Mouse (Mus musculus): ENCODE results near the gene Nmd3. TPM values are rescaled to one million over a fixed set of nuclear protein-coding genes. Genes with fewer than 3 reads are reported as not detected.

Nmd3 gene
- 65.2 and 90.2 TPM in 2 replicates for total RNA-seq (2017)

DNA sequence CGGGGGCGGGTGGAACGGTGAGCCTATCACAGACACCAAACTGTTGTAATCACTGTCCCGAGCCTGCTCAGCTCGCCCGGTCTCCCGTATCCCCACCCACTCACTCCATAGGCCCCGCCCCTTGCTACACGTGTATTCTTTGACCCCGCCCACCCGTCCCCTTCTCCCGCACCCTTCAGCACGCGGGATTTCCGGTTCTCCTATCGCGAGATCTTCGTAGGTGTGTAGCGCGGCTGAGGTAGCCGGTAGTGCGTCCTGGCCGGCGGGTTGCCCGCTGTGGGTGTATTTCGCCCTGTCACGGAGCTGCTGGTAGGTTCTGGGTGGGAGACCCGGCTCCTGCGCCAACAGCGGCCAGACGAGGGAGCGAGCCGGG lies at the start of gene Nmd3:
Gene Nmd3, plus strand, starts transcription at position 172 of the 373 bp plus-strand sequence.
- peak; percentile 80 to 92 for ATAC-seq (replicated peaks in 1 of 2; ENCODE audit: insufficient read depth in 1 of 2, low FRiP score in 2 of 2, low TSS enrichment in 1 of 2, low read depth in 1 of 2, poor library complexity in 2 of 2, severe bottlenecking in 2 of 2)

DNA sequence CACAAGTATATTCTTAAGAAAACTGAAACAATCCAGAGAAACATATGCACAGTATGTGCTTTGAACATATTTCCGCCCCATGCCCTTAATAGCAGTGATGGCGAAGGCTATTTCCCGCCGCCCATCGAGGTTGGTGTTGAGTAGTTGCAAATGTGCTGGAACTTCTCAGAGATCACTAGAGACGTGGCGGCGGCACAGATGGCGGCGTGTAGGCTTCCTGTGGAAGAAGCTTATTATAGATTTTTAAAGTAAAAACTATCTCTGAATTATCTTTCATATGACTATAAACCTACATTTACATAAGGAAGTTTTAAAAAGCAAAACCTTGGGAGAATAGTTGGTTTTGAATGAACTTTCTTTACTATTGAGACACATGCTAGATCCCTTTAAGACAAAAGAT lies 48.4 kb upstream of the Nmd3 start:
- no peak for ATAC-seq (replicated peaks in 1 of 2; ENCODE audit: insufficient read depth in 1 of 2, low FRiP score in 2 of 2, low TSS enrichment in 1 of 2, low read depth in 1 of 2, poor library complexity in 2 of 2, severe bottlenecking in 2 of 2)

GRCm38 (mm10) chr3:69674206-69674605 lies 47.6 kb upstream of the Nmd3 start:
- peak; percentile 100 for ATAC-seq (replicated peaks in 1 of 2; ENCODE audit: insufficient read depth in 1 of 2, low FRiP score in 2 of 2, low TSS enrichment in 1 of 2, low read depth in 1 of 2, poor library complexity in 2 of 2, severe bottlenecking in 2 of 2)

DNA sequence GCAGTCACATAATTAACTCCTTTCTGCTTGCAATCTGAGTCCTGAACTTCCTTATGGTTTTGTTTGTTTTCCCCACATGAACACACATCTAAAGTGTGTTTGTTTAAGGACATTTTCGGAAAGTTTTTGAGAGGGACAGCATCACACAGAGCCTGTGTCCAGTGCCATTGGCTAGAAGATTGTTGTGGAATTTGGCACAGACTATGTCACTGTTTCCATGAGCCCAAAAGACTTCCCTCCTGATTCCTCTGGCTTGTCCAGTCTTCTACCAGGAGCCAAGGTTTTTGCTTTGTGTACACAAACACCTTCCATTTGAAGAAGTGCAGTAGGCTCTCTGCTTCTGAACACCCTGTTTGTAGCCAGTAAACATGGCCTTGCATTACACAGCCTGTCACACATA lies 32.0 kb upstream of the Nmd3 start:
- no peak for ATAC-seq (replicated peaks in 1 of 2; ENCODE audit: insufficient read depth in 1 of 2, low FRiP score in 2 of 2, low TSS enrichment in 1 of 2, low read depth in 1 of 2, poor library complexity in 2 of 2, severe bottlenecking in 2 of 2)

DNA sequence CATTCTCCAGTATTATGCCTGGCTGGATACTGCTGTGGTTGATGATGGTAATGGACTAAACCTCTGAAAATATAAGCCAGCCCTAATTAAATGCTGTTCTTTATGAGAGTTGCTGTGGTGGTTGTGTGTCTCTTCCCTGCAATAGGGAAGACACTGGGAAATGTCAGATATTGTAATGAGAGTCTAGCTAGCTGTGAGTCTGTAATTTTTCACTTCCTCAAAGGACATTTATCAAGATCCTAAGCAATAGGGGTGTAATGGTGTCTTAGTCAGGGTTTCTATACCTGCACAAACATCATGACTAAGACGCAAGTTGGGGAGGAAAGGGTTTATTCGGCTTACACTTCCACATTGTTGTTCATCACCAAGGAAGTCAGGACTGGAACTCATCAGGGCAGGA lies 30.8 kb upstream of the Nmd3 start:
- ATAC-seq (replicated peaks in 1 of 2; ENCODE audit: insufficient read depth in 1 of 2, low FRiP score in 2 of 2, low TSS enrichment in 1 of 2, low read depth in 1 of 2, poor library complexity in 2 of 2, severe bottlenecking in 2 of 2), result no peak

DNA sequence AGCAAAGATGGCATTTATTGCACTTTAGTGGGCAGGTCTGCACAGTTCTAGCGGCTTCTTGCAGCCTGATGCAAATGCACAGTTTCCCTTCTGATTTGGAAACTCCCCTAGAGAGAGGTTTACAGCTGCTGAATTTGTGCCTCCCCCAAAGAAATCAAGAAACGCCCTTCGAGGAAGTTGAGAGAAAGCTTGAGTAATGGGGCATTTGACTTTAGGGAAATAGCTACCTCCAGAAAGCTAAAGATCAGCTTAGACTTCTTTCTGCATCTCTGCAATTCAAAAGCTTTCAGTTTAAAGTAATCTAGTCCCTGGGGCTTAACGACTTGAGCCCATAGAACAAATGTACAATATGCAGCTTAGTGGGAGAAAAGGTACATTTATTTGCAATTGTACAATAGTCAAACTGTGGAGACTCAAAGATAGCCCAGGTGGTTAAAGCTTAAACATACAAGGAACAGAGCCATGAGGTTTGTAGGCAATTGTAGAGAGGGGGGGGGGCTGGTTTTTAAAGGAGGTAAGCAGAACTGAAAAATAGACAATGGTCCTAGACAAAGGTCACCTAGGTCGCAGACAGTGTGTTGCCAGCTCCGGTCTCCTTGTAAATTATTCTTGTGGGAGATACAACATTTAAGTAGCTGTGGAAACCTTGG lies 21.8 kb upstream of the Nmd3 start:
- peak; percentile 66 to 75 for ATAC-seq (replicated peaks in 1 of 2; ENCODE audit: insufficient read depth in 1 of 2, low FRiP score in 2 of 2, low TSS enrichment in 1 of 2, low read depth in 1 of 2, poor library complexity in 2 of 2, severe bottlenecking in 2 of 2)

DNA sequence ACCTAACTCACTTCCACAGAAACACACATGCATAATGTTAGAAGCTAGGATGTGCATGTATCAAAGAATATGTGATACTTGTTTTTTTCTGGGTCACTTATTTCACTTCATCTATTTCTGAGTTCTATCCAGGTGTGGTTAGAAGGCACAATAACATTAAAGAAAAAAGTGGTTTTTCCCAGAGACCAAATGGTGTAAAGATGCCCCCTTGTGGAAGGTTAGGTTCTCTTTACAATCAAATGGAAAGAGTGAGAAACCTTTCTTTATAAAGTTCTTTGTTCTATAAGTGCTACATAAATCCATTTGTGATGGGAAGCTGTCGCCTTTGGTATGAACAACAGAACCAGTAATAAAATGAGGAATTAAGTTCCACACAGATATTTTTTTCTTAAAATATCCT lies 19.9 kb upstream of the Nmd3 start:
- ATAC-seq (replicated peaks in 1 of 2; ENCODE audit: insufficient read depth in 1 of 2, low FRiP score in 2 of 2, low TSS enrichment in 1 of 2, low read depth in 1 of 2, poor library complexity in 2 of 2, severe bottlenecking in 2 of 2), result no peak

- ATAC-seq (replicated peaks in 1 of 2; ENCODE audit: insufficient read depth in 1 of 2, low FRiP score in 2 of 2, low TSS enrichment in 1 of 2, low read depth in 1 of 2, poor library complexity in 2 of 2, severe bottlenecking in 2 of 2), result no peak
Observed at GRCm38 (mm10) chr3:69702421-69702820, 19.4 kb upstream of the Nmd3 start.

- ATAC-seq (replicated peaks in 1 of 2; ENCODE audit: insufficient read depth in 1 of 2, low FRiP score in 2 of 2, low TSS enrichment in 1 of 2, low read depth in 1 of 2, poor library complexity in 2 of 2, severe bottlenecking in 2 of 2), result peak; percentile 39 to 53; a peak in 3 of 4 replicates
Observed at GRCm38 (mm10) chr3:69709043-69709929, 12.5 kb upstream of the Nmd3 start.

GRCm38 (mm10) chr3:69711907-69712600 lies 9.7 kb upstream of the Nmd3 start:
- ATAC-seq (replicated peaks in 1 of 2; ENCODE audit: insufficient read depth in 1 of 2, low FRiP score in 2 of 2, low TSS enrichment in 1 of 2, low read depth in 1 of 2, poor library complexity in 2 of 2, severe bottlenecking in 2 of 2), result no peak

- no peak for ATAC-seq (replicated peaks in 1 of 2; ENCODE audit: insufficient read depth in 1 of 2, low FRiP score in 2 of 2, low TSS enrichment in 1 of 2, low read depth in 1 of 2, poor library complexity in 2 of 2, severe bottlenecking in 2 of 2)
Observed at GRCm38 (mm10) chr3:69717476-69717875, 4.3 kb upstream of the Nmd3 start.

DNA sequence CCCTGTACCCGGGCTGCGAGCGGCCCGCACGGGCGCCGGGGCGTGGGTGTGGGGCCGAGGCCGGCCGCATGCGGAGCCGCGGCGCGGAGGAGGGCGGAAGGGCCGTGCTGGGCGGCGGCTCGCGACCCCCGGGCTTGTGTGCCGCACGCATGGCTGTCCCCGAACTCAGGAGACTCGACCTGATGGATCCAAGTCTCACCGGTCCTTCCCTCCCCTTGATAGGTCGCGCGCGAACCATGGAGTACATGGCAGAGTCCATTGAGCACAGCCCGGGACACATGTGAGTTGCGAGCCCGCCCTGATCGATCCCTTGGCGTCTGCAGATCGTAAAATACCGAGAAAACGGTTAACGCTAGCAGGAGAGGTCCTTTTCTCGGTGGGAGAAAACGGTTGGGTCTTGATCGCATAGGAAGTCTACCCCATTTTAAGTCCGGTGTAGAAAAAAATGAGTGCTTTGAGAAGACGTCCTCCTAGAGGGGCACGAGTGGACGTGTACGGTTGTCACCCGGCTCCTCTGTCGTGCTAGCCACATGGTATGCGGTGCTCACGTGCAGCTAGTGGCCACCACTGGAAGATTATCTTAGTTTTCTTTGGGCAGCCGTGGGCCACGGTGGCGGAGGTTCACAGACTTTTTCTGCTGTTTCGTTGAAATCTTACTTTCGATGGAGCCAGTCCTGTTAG lies 542 bp downstream of the Nmd3 start:
- peak; percentile 51 to 57 for ATAC-seq (replicated peaks in 1 of 2; ENCODE audit: insufficient read depth in 1 of 2, low FRiP score in 2 of 2, low TSS enrichment in 1 of 2, low read depth in 1 of 2, poor library complexity in 2 of 2, severe bottlenecking in 2 of 2)

- ATAC-seq (replicated peaks in 1 of 2; ENCODE audit: insufficient read depth in 1 of 2, low FRiP score in 2 of 2, low TSS enrichment in 1 of 2, low read depth in 1 of 2, poor library complexity in 2 of 2, severe bottlenecking in 2 of 2), result no peak
Observed at GRCm38 (mm10) chr3:69723161-69723560, 1.4 kb downstream of the Nmd3 start.

GRCm38 (mm10) chr3:69730930-69731329 lies 9.1 kb downstream of the Nmd3 start:
- ATAC-seq (replicated peaks in 1 of 2; ENCODE audit: insufficient read depth in 1 of 2, low FRiP score in 2 of 2, low TSS enrichment in 1 of 2, low read depth in 1 of 2, poor library complexity in 2 of 2, severe bottlenecking in 2 of 2), result no peak

DNA sequence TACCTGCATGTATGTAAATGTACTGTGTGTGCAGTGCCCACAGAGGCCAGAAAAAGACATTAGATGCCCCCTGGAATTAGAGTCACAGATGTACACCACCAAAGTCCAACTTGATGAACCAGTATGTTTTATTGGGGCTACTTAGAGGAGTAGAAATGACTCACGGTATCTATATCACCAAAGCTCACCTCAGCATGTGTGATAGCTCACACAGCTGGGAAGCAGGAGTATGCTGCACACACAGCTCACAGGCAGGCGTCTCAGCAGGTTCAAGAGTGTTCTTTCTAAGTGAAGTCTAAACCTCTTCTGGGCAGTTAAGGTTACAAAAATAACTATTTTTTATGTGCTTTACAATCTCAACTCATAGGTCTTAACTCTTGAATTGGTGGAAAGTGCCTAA lies 12.2 kb downstream of the Nmd3 start:
- ATAC-seq (replicated peaks in 1 of 2; ENCODE audit: insufficient read depth in 1 of 2, low FRiP score in 2 of 2, low TSS enrichment in 1 of 2, low read depth in 1 of 2, poor library complexity in 2 of 2, severe bottlenecking in 2 of 2), result no peak

DNA sequence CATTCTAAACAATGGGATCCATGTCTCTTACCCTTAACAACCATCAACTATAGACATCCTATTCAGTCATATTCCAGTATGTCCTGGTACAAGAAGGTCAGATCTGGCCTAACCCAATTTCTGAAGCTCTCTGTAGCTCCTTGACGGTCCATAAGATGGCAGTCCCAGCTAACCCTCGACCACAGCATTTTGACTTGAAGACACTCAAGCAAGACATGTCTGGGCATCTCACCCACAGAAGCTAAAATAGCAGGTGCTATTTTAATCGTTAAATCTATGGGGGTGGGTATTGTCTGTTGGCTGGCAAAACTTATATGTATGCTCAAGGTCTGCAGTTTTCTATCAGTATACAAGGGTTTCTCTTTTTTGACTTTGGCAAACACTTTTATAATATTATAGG lies 33.4 kb downstream of the Nmd3 start:
- no peak for ATAC-seq (replicated peaks in 1 of 2; ENCODE audit: insufficient read depth in 1 of 2, low FRiP score in 2 of 2, low TSS enrichment in 1 of 2, low read depth in 1 of 2, poor library complexity in 2 of 2, severe bottlenecking in 2 of 2)

- ATAC-seq (replicated peaks in 1 of 2; ENCODE audit: insufficient read depth in 1 of 2, low FRiP score in 2 of 2, low TSS enrichment in 1 of 2, low read depth in 1 of 2, poor library complexity in 2 of 2, severe bottlenecking in 2 of 2), result no peak
Observed at GRCm38 (mm10) chr3:69755968-69756367, 34.2 kb downstream of the Nmd3 start.

GRCm38 (mm10) chr3:69756499-69756898 lies 34.7 kb downstream of the Nmd3 start:
- peak; percentile 73 to 90 for ATAC-seq (replicated peaks in 1 of 2; ENCODE audit: insufficient read depth in 1 of 2, low FRiP score in 2 of 2, low TSS enrichment in 1 of 2, low read depth in 1 of 2, poor library complexity in 2 of 2, severe bottlenecking in 2 of 2)
